Mouse (Mus musculus) central nervous system, embryonic 11.5 days (tissue): ENCODE measurements around the gene Srp9. TPM values are rescaled to one million over a fixed set of nuclear protein-coding genes. Genes with fewer than 3 reads are reported as not detected.

ENCODE experiments used
- polyA plus RNA-seq: library from polyadenylated mRNA; depleted of rRNA; stranded (reverse); fragments of >200 nt; gene quantifications from 2 replicates; pipeline ENCODE4 v1.2.3, GENCODE M21; 2012; rRNA removed

Srp9 gene
- 113 and 115 TPM in 2 replicates for polyA plus RNA-seq

DNA sequence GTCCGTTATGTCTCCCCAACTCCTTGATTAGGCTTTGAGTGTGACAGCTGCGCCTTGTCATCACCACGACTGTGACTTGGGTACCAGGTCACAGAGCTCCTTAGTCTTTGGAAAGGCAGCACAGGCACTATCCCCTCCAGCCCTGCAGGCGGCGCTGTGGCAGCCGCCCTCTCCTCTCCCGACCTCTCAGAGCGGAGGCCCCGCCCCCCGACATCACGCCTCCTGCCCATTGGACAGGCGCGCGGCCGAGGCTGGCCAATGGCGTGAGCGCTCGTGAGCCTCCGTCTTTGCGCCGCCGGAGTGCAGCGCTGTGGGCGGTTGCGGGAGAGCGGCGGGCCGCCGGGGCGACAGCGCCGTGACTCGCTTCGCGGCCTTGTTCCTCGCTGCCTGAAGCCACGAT is at the start of gene Srp9:
TSS of gene Srp9 (plus strand) at position 232 of the 400 bp plus-strand sequence.

DNA sequence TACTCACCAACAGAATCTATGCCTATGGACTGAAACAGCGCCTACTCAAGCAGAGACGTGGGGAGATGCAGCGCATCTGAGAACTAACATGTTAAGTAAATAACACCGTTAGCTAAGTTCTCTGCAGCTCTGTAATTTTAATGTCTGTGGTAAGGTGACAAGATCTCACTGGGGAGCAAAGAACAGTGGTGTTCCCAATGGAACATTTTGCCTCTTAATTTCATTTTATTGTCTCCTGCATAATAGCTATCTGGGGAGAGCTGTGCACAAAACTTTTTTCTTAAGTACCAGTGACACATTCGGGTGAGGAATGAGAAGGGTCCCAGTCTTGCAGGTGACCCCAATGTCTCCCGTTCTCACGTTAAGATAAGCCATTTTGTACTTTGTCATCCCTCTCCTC is 39.8 kb downstream of the Srp9 start, which contains the start of gene Vmn1r1:
TSS of gene Vmn1r1 (minus strand) at position 101 of the 400 bp plus-strand sequence.

Other genes starting within 250 kb of the Srp9 start
- 130 and 219 TPM in 2 replicates for gene Enah, start 104.7 kb upstream of the Srp9 start, polyA plus RNA-seq
- gene Vmn1r1, start 39.7 kb downstream of the Srp9 start, polyA plus RNA-seq, result not detected in 2 replicates
- 22.3 and 38.5 TPM in 2 replicates for gene Degs1, start 158.1 kb downstream of the Srp9 start, polyA plus RNA-seq
- gene Fbxo28, start 216.9 kb downstream of the Srp9 start, polyA plus RNA-seq, result 24.1 and 26.7 TPM in 2 replicates